Mouse (Mus musculus) hindbrain, embryonic 13.5 days (tissue): ENCODE data around the gene Igsf9. TPM values are rescaled to one million over a fixed set of nuclear protein-coding genes. Genes with fewer than 3 reads are reported as not detected.
A peak's percentile ranks its signal among the peaks of the same experiment; 100 is the strongest.

ENCODE experiments used
- ATAC-seq: fragments of 200-750 bp; cut with Nextera tagmentation; 2 replicates; pipeline ENCODE4 v1.8.0; 2017; ENCODE audit warnings: moderate TSS enrichment; ENCODE audit not compliant: low FRiP score
- H3K27ac ChIP-seq: fragments of 300-500 bp; sonication (generic); 2 replicates; pipeline ENCODE4 v1.5.1; 2015; ENCODE audit warnings: inconsistent platforms, mild to moderate bottlenecking, moderate library complexity
- H3K27me3 ChIP-seq: fragments of 300-500 bp; sonication (generic); 2 replicates; pipeline ENCODE4 v1.6.1; 2015; ENCODE audit warnings: mild to moderate bottlenecking, inconsistent platforms
- H3K36me3 ChIP-seq: fragments of 300-500 bp; sonication (generic); 2 replicates; pipeline ENCODE4 v1.6.1; 2015; ENCODE audit warnings: mild to moderate bottlenecking, inconsistent platforms
- H3K4me1 ChIP-seq: fragments of 300-500 bp; sonication (generic); replicated peaks from 2 replicates; pipeline ENCODE4 v1.6.1; 2015; ENCODE audit warnings: inconsistent platforms
- H3K4me2 ChIP-seq: fragments of 300-500 bp; sonication (generic); 2 replicates; pipeline ENCODE4 v1.6.1; 2015; ENCODE audit warnings: inconsistent platforms, mild to moderate bottlenecking, moderate library complexity
- H3K4me3 ChIP-seq: fragments of 300-500 bp; sonication (generic); 2 replicates; pipeline ENCODE4 v1.5.1; 2015; ENCODE audit warnings: mild to moderate bottlenecking, inconsistent platforms
- H3K9ac ChIP-seq: fragments of 300-500 bp; sonication (generic); 2 replicates; pipeline ENCODE4 v1.6.1; 2015; ENCODE audit warnings: mild to moderate bottlenecking, inconsistent platforms
- H3K9me3 ChIP-seq: fragments of 300-500 bp; sonication (generic); 2 replicates; pipeline ENCODE4 v1.6.1; 2016; ENCODE audit warnings: inconsistent platforms
- WGBS: fragments of 180-500 bp; shearing (Covaris S2); methylation state at CpG from one replicate; pipeline ENCODE4 v1.1.7; 2015; 5-methylcytosine and 5-hydroxymethylcytosine counted together
- polyA plus RNA-seq: library from polyadenylated mRNA; unstranded; fragments of >200 nt; fragmentation: Nextera tagmentation; extraction: Ambion mirVana; gene quantifications from 2 replicates; pipeline ENCODE4 v1.2.1, GENCODE M21; 2015

Igsf9 gene
- polyA plus RNA-seq, 1 experiment from 2014 or later: 57.4 TPM

- Histone ChIP-seq H3K4me3 (no peak overlapping the region), H3K27ac (no peak overlapping the region), H3K4me2 (no peak overlapping the region), H3K27me3 (no peaks in the 10 kb centered on the region), H3K36me3 (peaks cover 42% of the 10 kb centered on the region), H3K9me3 (no peaks in the 10 kb centered on the region), H3K4me1 (peaks cover 67% of the 10 kb centered on the region), H3K9ac (no peak overlapping the region)
- 83% methylated on average over 4 of the region's 4 CpGs for WGBS
- no peak for ATAC-seq
Measured at GRCm38 (mm10) chr1:172487859-172488258, 6.3 kb downstream of the Igsf9 start.

- H3K4me2 ChIP-seq: no peak overlapping the region
- H3K9ac ChIP-seq: peak overlapping the region; percentile 35; the same call in 1 of the 2 replicates
- no peaks in the 10 kb centered on the region for H3K27me3 ChIP-seq
- peaks cover 60% of the 10 kb centered on the region for H3K4me1 ChIP-seq
- peaks cover 52% of the 10 kb centered on the region for H3K36me3 ChIP-seq
- H3K4me3 ChIP-seq: no peak overlapping the region
- no peak for ATAC-seq
- 83% methylated on average over 7 of the region's 7 CpGs for WGBS
- H3K9me3 ChIP-seq: no peaks in the 10 kb centered on the region
- H3K27ac ChIP-seq: no peak overlapping the region
Measured at GRCm38 (mm10) chr1:172488831-172489230, 7.2 kb downstream of the Igsf9 start.

- Histone ChIP-seq H3K4me2 (peak overlapping the region; percentile 49), H3K9me3 (no peaks in the 10 kb centered on the region), H3K4me3 (0 out of 2 replicates have a peak overlapping the region, but pooled peaks have one; percentile 23), H3K27me3 (no peaks in the 10 kb centered on the region), H3K36me3 (peaks cover 57% of the 10 kb centered on the region), H3K27ac (peak overlapping the region; percentile 13; the same call in 1 of the 2 replicates), H3K4me1 (peaks cover 51% of the 10 kb centered on the region), H3K9ac (no peak overlapping the region)
- ATAC-seq: peak; percentile 23; the same call in 1 of the 2 replicates
- 60% methylated on average over 12 of the region's 12 CpGs for WGBS
Measured at GRCm38 (mm10) chr1:172489585-172490250, 8.1 kb downstream of the Igsf9 start.

GRCm38 (mm10) chr1:172490261-172490661 is 8.7 kb downstream of the Igsf9 start:
- Histone ChIP-seq H3K4me2 (peak overlapping the region; percentile 49), H3K27me3 (no peaks in the 10 kb centered on the region), H3K36me3 (peaks cover 62% of the 10 kb centered on the region), H3K4me3 (peak overlapping the region; percentile 23; the same call in 1 of the 2 replicates), H3K27ac (peak overlapping the region; percentile 13; the same call in 1 of the 2 replicates), H3K9me3 (no peaks in the 10 kb centered on the region), H3K9ac (no peak overlapping the region), H3K4me1 (peaks cover 46% of the 10 kb centered on the region)
- WGBS: 6% methylated on average over 10 of the region's 10 CpGs
- ATAC-seq: peak; percentile 55

GRCm38 (mm10) chr1:172492047-172492446 is 10.5 kb downstream of the Igsf9 start:
- H3K36me3 ChIP-seq: peaks cover 78% of the 10 kb centered on the region

GRCm38 (mm10) chr1:172493516-172493915 is 11.9 kb downstream of the Igsf9 start:
- no peak overlapping the region for H3K4me2 ChIP-seq
- WGBS: 69% methylated on average over 6 of the region's 6 CpGs
- peaks cover 84% of the 10 kb centered on the region for H3K36me3 ChIP-seq
- peaks cover 13% of the 10 kb centered on the region for H3K4me1 ChIP-seq
- no peaks in the 10 kb centered on the region for H3K9me3 ChIP-seq
- no peak overlapping the region for H3K4me3 ChIP-seq
- peaks cover 19% of the 10 kb centered on the region for H3K27me3 ChIP-seq
- no peak overlapping the region for H3K9ac ChIP-seq
- ATAC-seq: no peak
- no peak overlapping the region for H3K27ac ChIP-seq

More at GRCm38 (mm10) chr1:172492047-172492446, 10.5 kb downstream of the Igsf9 start:
- no peaks in the 10 kb centered on the region for H3K9me3 ChIP-seq
- 0 out of 2 replicates have a peak overlapping the region, but pooled peaks have one; percentile 2 for H3K9ac ChIP-seq
- H3K4me1 ChIP-seq: peaks cover 28% of the 10 kb centered on the region
- no peak overlapping the region for H3K4me2 ChIP-seq
- 91% methylated on average over 8 of the region's 8 CpGs for WGBS
- H3K27ac ChIP-seq: no peak overlapping the region
- H3K4me3 ChIP-seq: no peak overlapping the region
- no peak for ATAC-seq
- peaks cover 5% of the 10 kb centered on the region; the same call in 1 of the 2 replicates for H3K27me3 ChIP-seq

- Histone ChIP-seq H3K4me1 (peaks cover 18% of the 10 kb centered on the region), H3K4me3 (no peak overlapping the region), H3K9me3 (no peaks in the 10 kb centered on the region), H3K4me2 (no peak overlapping the region), H3K27ac (no peak overlapping the region), H3K9ac (no peak overlapping the region), H3K36me3 (peaks cover 81% of the 10 kb centered on the region), H3K27me3 (peaks cover 44% of the 10 kb centered on the region)
- ATAC-seq: no peak
- WGBS: 81% methylated on average over 17 of the region's 17 CpGs
Measured at GRCm38 (mm10) chr1:172496030-172496429, 14.4 kb downstream of the Igsf9 start.

- Histone ChIP-seq H3K9me3 (no peaks in the 10 kb centered on the region), H3K27me3 (peaks cover 58% of the 10 kb centered on the region), H3K27ac (no peak overlapping the region), H3K9ac (no peak overlapping the region), H3K4me3 (no peak overlapping the region), H3K4me1 (peaks cover 29% of the 10 kb centered on the region), H3K36me3 (peaks cover 67% of the 10 kb centered on the region), H3K4me2 (no peak overlapping the region)
- WGBS: 83% methylated on average over 10 of the region's 10 CpGs
- no peak for ATAC-seq
Measured at GRCm38 (mm10) chr1:172497428-172497827, 15.8 kb downstream of the Igsf9 start.

- H3K9me3 ChIP-seq: no peaks in the 10 kb centered on the region
- ATAC-seq: peak; percentile 33
- H3K9ac ChIP-seq: peak within 1 kb of the TSS; percentile 65
- peaks cover 62% of the 10 kb centered on the region for H3K27me3 ChIP-seq
- peak within 1 kb of the TSS; percentile 42 for H3K4me3 ChIP-seq
- H3K4me1 ChIP-seq: peaks cover 50% of the 10 kb centered on the region
- peaks cover 42% of the 10 kb centered on the region for H3K36me3 ChIP-seq
- 2% methylated on average over 30 of the region's 30 CpGs for WGBS
- 0 out of 2 replicates have a peak within 1 kb of the TSS, but pooled peaks have one; percentile 12 for H3K27ac ChIP-seq
- H3K4me2 ChIP-seq: peak within 1 kb of the TSS; percentile 56
Measured at GRCm38 (mm10) chr1:172499765-172500441, 18.3 kb downstream of the Igsf9 start, which contains the start of gene Tagln2. Tagln2 (plus strand) TSS chr1:172500047.

- Histone ChIP-seq H3K9ac (peak overlapping the region; percentile 65), H3K4me2 (peak overlapping the region; percentile 56), H3K9me3 (no peaks in the 10 kb centered on the region), H3K4me1 (peaks cover 52% of the 10 kb centered on the region), H3K27ac (peak overlapping the region; percentile 12; the same call in 1 of the 2 replicates), H3K4me3 (peak overlapping the region; percentile 42), H3K27me3 (peaks cover 62% of the 10 kb centered on the region), H3K36me3 (peaks cover 34% of the 10 kb centered on the region)
- ATAC-seq: peak; percentile 6; the same call in 1 of the 2 replicates
- 1% methylated on average over 56 of the region's 56 CpGs for WGBS
Measured at GRCm38 (mm10) chr1:172500451-172501370, 19.1 kb downstream of the Igsf9 start.

- H3K9ac ChIP-seq: 0 out of 2 replicates have a peak overlapping the region, but pooled peaks have one; percentile 65
- no peaks in the 10 kb centered on the region for H3K9me3 ChIP-seq
- H3K4me2 ChIP-seq: peak overlapping the region; percentile 56
- H3K36me3 ChIP-seq: peaks cover 26% of the 10 kb centered on the region
- 26% methylated on average over 13 of the region's 13 CpGs for WGBS
- H3K4me3 ChIP-seq: peak overlapping the region; percentile 42
- H3K27me3 ChIP-seq: peaks cover 58% of the 10 kb centered on the region
- peaks cover 52% of the 10 kb centered on the region for H3K4me1 ChIP-seq
- peak; percentile 6; the same call in 1 of the 2 replicates for ATAC-seq
- H3K27ac ChIP-seq: no peak overlapping the region; the same call in 1 of the 2 replicates
Measured at GRCm38 (mm10) chr1:172501371-172502144, 20.0 kb downstream of the Igsf9 start.
